Mouse (Mus musculus) kidney, postnatal 25 days (tissue): ENCODE results near the gene Plekho1.

ENCODE experiments used
- DNase-seq, 2 experiments: peaks; one replicate each; pipeline ENCODE4 v3.0.0; 2021; ENCODE audit warnings: mixed read lengths in 2 of 2

The Plekho1 gene

GRCm38 (mm10) chr3:96001560-96001959 lies 5.8 kb upstream of the Plekho1 start:
- DNase-seq, result no peak

- no peak for DNase-seq
These were observed 5.2 kb upstream of the Plekho1 start for GRCm38 (mm10) chr3:96000921-96001501.

- DNase-seq, result peak in 1 of 2 experiments; percentile 14
These were observed 4.4 kb upstream of the Plekho1 start for GRCm38 (mm10) chr3:96000080-96000632.

- DNase-seq, result no peak
These were observed 3.7 kb upstream of the Plekho1 start for GRCm38 (mm10) chr3:95999308-96000079.

GRCm38 (mm10) chr3:95997203-95997721 lies 1.5 kb upstream of the Plekho1 start:
- peak in 1 of 2 experiments; percentile 21 for DNase-seq

- no peak for DNase-seq
These were observed 761 bp upstream of the Plekho1 start for GRCm38 (mm10) chr3:95996451-95997073.

- peak; percentile 29 to 54 for DNase-seq
These were observed 613 bp downstream of the Plekho1 start for GRCm38 (mm10) chr3:95994975-95995801.

GRCm38 (mm10) chr3:95994381-95994846 lies 1.4 kb downstream of the Plekho1 start:
- DNase-seq, result no peak

GRCm38 (mm10) chr3:95993881-95994280 lies 1.9 kb downstream of the Plekho1 start:
- DNase-seq, result peak; percentile 41 to 80

GRCm38 (mm10) chr3:95992990-95993603 lies 2.7 kb downstream of the Plekho1 start:
- DNase-seq, result peak; percentile 36 to 63

- no peak for DNase-seq
These were observed 5.3 kb downstream of the Plekho1 start for GRCm38 (mm10) chr3:95990413-95990941.

GRCm38 (mm10) chr3:95988969-95989368 lies 6.8 kb downstream of the Plekho1 start:
- peak; percentile 79 to 83 for DNase-seq

- no peak for DNase-seq
These were observed 7.7 kb downstream of the Plekho1 start for GRCm38 (mm10) chr3:95988138-95988537.

GRCm38 (mm10) chr3:95987386-95988110 lies 8.3 kb downstream of the Plekho1 start:
- DNase-seq, result peak in 1 of 2 experiments; percentile 48

- DNase-seq, result no peak
These were observed 8.8 kb downstream of the Plekho1 start for GRCm38 (mm10) chr3:95986984-95987383.

- DNase-seq, result peak; percentile 25 to 55
These were observed 9.7 kb downstream of the Plekho1 start for GRCm38 (mm10) chr3:95986001-95986622.

GRCm38 (mm10) chr3:95985209-95986000 lies 10.4 kb downstream of the Plekho1 start:
- peak; percentile 57 to 78 for DNase-seq

- DNase-seq, result no peak
These were observed 13.7 kb downstream of the Plekho1 start for GRCm38 (mm10) chr3:95982129-95982528.

GRCm38 (mm10) chr3:95980276-95980970 lies 15.4 kb downstream of the Plekho1 start:
- DNase-seq, result no peak
